Mouse (Mus musculus) mature B cell (primary cell): ENCODE results near the gene Etfb.

ENCODE experiments used
- in situ Hi-C: fragments of 300-500 bp; cut with MboI; formaldehyde crosslinking; loops from 2 replicates; pipeline ENCODE4 v1.14.3; 2019

Gene Etfb

GRCm38 (mm10) chr7:43495343-43496021 is 51.6 kb downstream of the Etfb start:
- in situ Hi-C loops: no loop called here
